Mouse (Mus musculus) bone marrow, adult 2 months (tissue): ENCODE measurements at regions not wholly inside any gene's neighbourhood (a gene's known extent, or its start where the extent isn't known, plus 50 kb on each side); places are given as distances from the start of the nearest gene placed in this dataset.

ENCODE experiments used
- CTCF ChIP-seq: fragments of 200-500 bp; IDR thresholded peaks from 2 replicates; pipeline ENCODE4 v1.5.1; 2011; ENCODE audit warnings: low read length, control low read depth; ENCODE audit not compliant: control insufficient read depth, insufficient read depth
- POLR2A ChIP-seq: fragments of 200-500 bp; IDR thresholded peaks from 2 replicates; pipeline ENCODE4 v1.6.1; 2011; ENCODE audit warnings: low read depth, mild to moderate bottlenecking, control low read depth, low read length, borderline replicate concordance; ENCODE audit not compliant: control insufficient read depth

- TF ChIP-seq POLR2A, result no peak
- no peak for TF ChIP-seq CTCF
Measured at GRCm38 (mm10) chr1:69453991-69454390, 233.1 kb downstream of the Ikzf2 start.
